In the genomic region with DNA sequence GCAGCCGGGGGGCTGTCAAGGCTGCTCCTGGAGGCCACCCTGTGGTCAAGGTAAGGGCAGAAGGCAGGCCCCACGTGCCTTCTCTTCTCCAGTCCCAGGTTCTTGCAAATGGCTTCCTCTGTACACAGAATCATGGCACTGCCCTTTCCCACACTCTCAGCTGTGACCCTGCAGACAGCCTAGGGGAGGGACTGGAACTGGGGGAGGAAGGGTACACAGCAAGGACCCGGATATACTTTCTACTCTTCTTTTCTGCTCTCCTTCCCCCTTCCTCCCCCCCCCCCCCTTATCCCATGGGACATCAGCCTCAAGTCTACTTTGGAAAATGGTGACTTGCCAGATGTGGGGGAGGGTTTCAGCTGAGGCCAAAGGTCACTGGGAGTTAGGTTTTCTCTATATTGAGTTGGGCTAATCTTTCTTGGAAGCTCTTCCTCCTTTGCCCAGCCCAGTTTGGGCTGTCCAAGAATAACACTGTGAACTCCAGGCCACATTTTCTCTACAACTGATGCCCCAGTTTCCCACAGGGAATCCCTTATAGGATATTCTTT, we compare ENCODE assay signal across 12 mouse cellular contexts. TPM values are rescaled to one million over a fixed set of nuclear protein-coding genes. Genes with fewer than 3 reads are reported as not detected.
DNase-seq lines count a peak whose midpoint lies in the region; ATAC-seq and TF ChIP-seq lines count a peak whose summit lies in the region.
"Had no signal": no experiment of that assay in that cellular context is flagged by ENCODE, and none has a peak within 500 bp of the region (broad histone marks: within the 10 kb centered on the region; RNA-seq: fewer than 3 reads in every experiment).

No protein-coding gene starts in this region.

- TF ChIP-seq CTCF in kidney, adult 2 months (conservative IDR thresholded peaks at IDR 0.05; ENCODE audit: insufficient read depth, insufficient read length, low read depth, low read length), result no peak
- no peak for TF ChIP-seq CTCF in forebrain, postnatal 0 days (IDR thresholded peaks at IDR 0.05; ENCODE audit: low read depth)

- H3K4me3 ChIP-seq in kidney, adult 2 months (ENCODE audit: insufficient read depth, low read depth, low read length), result no peak overlapping the region
- 0 out of 2 replicates have a peak overlapping the region, but pooled peaks have one; percentile 5 for H3K4me3 ChIP-seq in heart, embryonic 10.5 days
- H3K4me3 ChIP-seq in forebrain, postnatal 0 days (ENCODE audit: low read depth, low read length), result no peak overlapping the region
- H3K4me3 ChIP-seq: midbrain, embryonic 12.5 days had no signal

- H3K4me1 ChIP-seq in kidney, adult 2 months (ENCODE audit: control insufficient read depth, insufficient read depth, low read length), result no peaks in the 10 kb centered on the region
- peaks cover 59% of the 10 kb centered on the region for H3K4me1 ChIP-seq in heart, embryonic 10.5 days
- H3K4me1 ChIP-seq in forebrain, postnatal 0 days (ENCODE audit: insufficient read depth), result peaks cover 19% of the 10 kb centered on the region; the same call in 1 of the 2 replicates

- DNase-seq in kidney, adult 2 months, result peak; percentile 67
- no peak for DNase-seq in kidney, adult 8-10 months
- peak; percentile 42 for DNase-seq in embryo, embryonic 9.5 days (ENCODE audit: extremely low spot score)
- no peak for DNase-seq in heart, embryonic 10.5 days (ENCODE audit: low spot score)
- DNase-seq in kidney, postnatal 4 days, result peak; percentile 60 to 69
- no peak for DNase-seq in cerebellum, postnatal 10 days
- DNase-seq in forebrain, postnatal 0 days, result no peak
- no peak for DNase-seq in gastrocnemius, postnatal 10 days
- DNase-seq: cerebellum, postnatal 36 days; retina, postnatal 1 day had no signal

- H3K9ac ChIP-seq in forebrain, postnatal 0 days, result no peak overlapping the region
- H3K9ac ChIP-seq: midbrain, embryonic 12.5 days had no signal

- no peak overlapping the region for H3K4me2 ChIP-seq in forebrain, postnatal 0 days (ENCODE audit: low read depth)
- H3K4me2 ChIP-seq: midbrain, embryonic 12.5 days had no signal

- H3K36me3 ChIP-seq in kidney, adult 2 months (ENCODE audit: control insufficient read depth, insufficient read depth, low read length), result no peaks in the 10 kb centered on the region
- H3K36me3 ChIP-seq in heart, embryonic 10.5 days, result peaks cover 36% of the 10 kb centered on the region
- H3K36me3 ChIP-seq in forebrain, postnatal 0 days (ENCODE audit: insufficient read depth), result no peaks in the 10 kb centered on the region
- H3K36me3 ChIP-seq: midbrain, embryonic 12.5 days had no signal

- H3K27ac ChIP-seq in kidney, adult 2 months (ENCODE audit: insufficient read depth, low read depth, low read length), result no peak overlapping the region
- peak overlapping the region; percentile 52; the same call in 1 of the 2 replicates for H3K27ac ChIP-seq in heart, embryonic 10.5 days
- no peak overlapping the region for H3K27ac ChIP-seq in forebrain, postnatal 0 days (ENCODE audit: low read depth, low read length)
- H3K27ac ChIP-seq: midbrain, embryonic 12.5 days had no signal

- TF ChIP-seq POLR2A in kidney, adult 2 months (IDR thresholded peaks at IDR 0.05; ENCODE audit: low read depth, low read length), result no peak

- ATAC-seq in forebrain, postnatal 0 days, result no peak

- peaks cover 2% of the 10 kb centered on the region for H3K27me3 ChIP-seq in kidney, adult 2 months (replicated peaks; ENCODE audit: control insufficient read depth, insufficient read depth, low read length)
- H3K27me3 ChIP-seq in heart, embryonic 10.5 days (ENCODE audit: insufficient read depth, poor library complexity, severe bottlenecking), result peaks cover 41% of the 10 kb centered on the region
- H3K27me3 ChIP-seq in forebrain, postnatal 0 days (ENCODE audit: insufficient read depth, low read length), result no peaks in the 10 kb centered on the region

- no peaks in the 10 kb centered on the region for H3K9me3 ChIP-seq in heart, embryonic 10.5 days
- no peaks in the 10 kb centered on the region for H3K9me3 ChIP-seq in forebrain, postnatal 0 days (ENCODE audit: low read length)
- H3K9me3 ChIP-seq: midbrain, embryonic 12.5 days had no signal

- 41% methylated on average over 3 of the region's 3 CpGs for WGBS in kidney, adult 2 months
- 41% methylated on average over 3 of the region's 3 CpGs for WGBS in heart, embryonic 10.5 days
- WGBS in forebrain, postnatal 0 days, result 53% methylated on average over 3 of the region's 3 CpGs

RNA-seq across cellular contexts. Expression of a gene that starts 5.8 kb away (rescaled TPM):
- 4.3 and 5.0 TPM in 2 replicates for polyA plus RNA-seq in kidney, adult 2 months (2012; rRNA removed)
- 15.4 and 35.8 TPM in 2 replicates for polyA plus RNA-seq in heart, embryonic 10.5 days (2016; fragmentation: Nextera tagmentation; extraction: Ambion mirVana)
- 6.0 and 11.9 TPM in 2 replicates for total RNA-seq in forebrain, postnatal 0 days (2014; rRNA removed)
- 3.2 and 3.9 TPM in 2 replicates for polyA plus RNA-seq in forebrain, postnatal 0 days (2015; fragmentation: Nextera tagmentation; extraction: Ambion mirVana)
- 10 to 100 TPM in 1 of 2 experiments, 1 to 10 TPM in 1; 9.3 to 14.8 TPM for total RNA-seq in gastrocnemius, postnatal 10 days (2021)

RNA-seq across cellular contexts. Expression of a gene that starts 25.0 kb away (rescaled TPM):
- 6.6 and 7.6 TPM in 2 replicates for polyA plus RNA-seq in kidney, adult 2 months (2012; rRNA removed)
- polyA plus RNA-seq in heart, embryonic 10.5 days (2016; fragmentation: Nextera tagmentation; extraction: Ambion mirVana), result 27.1 and 32.7 TPM in 2 replicates
- 24.2 and 28.5 TPM in 2 replicates for total RNA-seq in forebrain, postnatal 0 days (2014; rRNA removed)
- polyA plus RNA-seq in forebrain, postnatal 0 days (2015; fragmentation: Nextera tagmentation; extraction: Ambion mirVana), result 4.4 and 5.5 TPM in 2 replicates
- total RNA-seq in gastrocnemius, postnatal 10 days (2021), result 10 to 100 TPM in 1 of 2 experiments, 1 to 10 TPM in 1; 9.3 to 15.3 TPM

RNA-seq across cellular contexts. Expression of a gene that starts 40.1 kb away (rescaled TPM):
- 3.5 and 4.7 TPM in 2 replicates for polyA plus RNA-seq in kidney, adult 2 months (2012; rRNA removed)
- polyA plus RNA-seq in heart, embryonic 10.5 days (2016; fragmentation: Nextera tagmentation; extraction: Ambion mirVana), result 20.0 and 32.0 TPM in 2 replicates
- 0.46 and 0.90 TPM in 2 replicates for total RNA-seq in forebrain, postnatal 0 days (2014; rRNA removed)
- 0.86 and 2.0 TPM in 2 replicates for polyA plus RNA-seq in forebrain, postnatal 0 days (2015; fragmentation: Nextera tagmentation; extraction: Ambion mirVana)
- total RNA-seq in gastrocnemius, postnatal 10 days (2021), result 1 to 10 TPM; 3.9 to 4.2 TPM

RNA-seq across cellular contexts. Expression of a gene that starts 44.9 kb away (rescaled TPM):
- 16.8 and 16.9 TPM in 2 replicates for polyA plus RNA-seq in kidney, adult 2 months (2012; rRNA removed)
- polyA plus RNA-seq in heart, embryonic 10.5 days (2016; fragmentation: Nextera tagmentation; extraction: Ambion mirVana), result 14.5 and 18.1 TPM in 2 replicates
- 1.6 and 3.6 TPM in 2 replicates for total RNA-seq in forebrain, postnatal 0 days (2014; rRNA removed)
- 1.6 and 1.7 TPM in 2 replicates for polyA plus RNA-seq in forebrain, postnatal 0 days (2015; fragmentation: Nextera tagmentation; extraction: Ambion mirVana)
- total RNA-seq in gastrocnemius, postnatal 10 days (2021), result 1 to 10 TPM; 5.9 to 9.4 TPM

RNA-seq across cellular contexts. Expression of a gene that starts 55.4 kb away (rescaled TPM):
- polyA plus RNA-seq in kidney, adult 2 months (2012; rRNA removed), result 0.08 and 0.13 TPM in 2 replicates
- 0.12 and 0.30 TPM in 2 replicates for polyA plus RNA-seq in heart, embryonic 10.5 days (2016; fragmentation: Nextera tagmentation; extraction: Ambion mirVana)
- 0.29 and 0.46 TPM in 2 replicates for total RNA-seq in forebrain, postnatal 0 days (2014; rRNA removed)
- 0.24 and 0.33 TPM in 2 replicates for polyA plus RNA-seq in forebrain, postnatal 0 days (2015; fragmentation: Nextera tagmentation; extraction: Ambion mirVana)
- under 1 TPM; 0.16 to 0.29 TPM for total RNA-seq in gastrocnemius, postnatal 10 days (2021)
- total RNA-seq: adrenal gland, adult 18-20 months had no signal

Comparison
In these comparisons a context has a peak if more than half of its experiments do, and no peak if none do; other contexts are left out.
1. DNase-seq: peak in kidney, adult 2 months (single experiment), embryo, embryonic 9.5 days (single experiment) and kidney, postnatal 4 days (2 of 2); none in kidney, adult 8-10 months (0 of 2), heart, embryonic 10.5 days (single experiment), cerebellum, postnatal 10 days (0 of 2), forebrain, postnatal 0 days (single experiment) and gastrocnemius, postnatal 10 days (single experiment).